Mouse (Mus musculus): ENCODE data around the gene Glp1r. TPM values are rescaled to one million over a fixed set of nuclear protein-coding genes. Genes with fewer than 3 reads are reported as not detected.
A peak's percentile ranks its signal among the peaks of the same experiment; 100 is the strongest.

Glp1r gene
- total and polyA plus RNA-seq, 2 experiments from 2014 or later = 0.34 to 1.7 TPM

- H3K4me2 ChIP-seq (ENCODE audit: low read depth) = no peak overlapping the region
- no peaks in the 10 kb centered on the region for H3K36me3 ChIP-seq (ENCODE audit: insufficient read depth)
- TF ChIP-seq CTCF (IDR thresholded peaks at IDR 0.05; ENCODE audit: low read depth) = no peak
- no peak overlapping the region for H3K9ac ChIP-seq
- DNase-seq (no peak), ATAC-seq (no peak)
- H3K27me3 ChIP-seq (ENCODE audit: insufficient read depth, low read length) = no peaks in the 10 kb centered on the region
- no peak overlapping the region for H3K4me3 ChIP-seq (ENCODE audit: low read depth, low read length)
- 91% methylated on average over 8 of the region's 8 CpGs for WGBS
- H3K27ac ChIP-seq (ENCODE audit: low read depth, low read length) = no peak overlapping the region
- H3K4me1 ChIP-seq (ENCODE audit: insufficient read depth) = no peaks in the 10 kb centered on the region
- no peaks in the 10 kb centered on the region for H3K9me3 ChIP-seq (ENCODE audit: low read length)
Measured at GRCm38 (mm10) chr17:30883534-30883933, 18.1 kb upstream of the Glp1r start.

GRCm38 (mm10) chr17:30892086-30892485 lies 9.5 kb upstream of the Glp1r start:
- Histone ChIP-seq H3K27me3 (ENCODE audit: insufficient read depth, low read length) (no peaks in the 10 kb centered on the region), H3K27ac (ENCODE audit: low read depth, low read length) (no peak overlapping the region)
- WGBS = 13% methylated on average over 1 of the region's 1 CpGs

GRCm38 (mm10) chr17:30892730-30893129 lies 8.9 kb upstream of the Glp1r start:
- H3K27ac ChIP-seq (ENCODE audit: low read depth, low read length) = no peak overlapping the region
- no peaks in the 10 kb centered on the region for H3K27me3 ChIP-seq (ENCODE audit: insufficient read depth, low read length)
- H3K4me3 ChIP-seq (ENCODE audit: low read depth, low read length) = no peak overlapping the region
- H3K9ac ChIP-seq = no peak overlapping the region
- 52% methylated on average over 2 of the region's 2 CpGs for WGBS
- H3K9me3 ChIP-seq (ENCODE audit: low read length) = no peaks in the 10 kb centered on the region
- ATAC-seq (no peak), DNase-seq (no peak)
- TF ChIP-seq CTCF (IDR thresholded peaks at IDR 0.05; ENCODE audit: low read depth) = peak; percentile 48
- no peaks in the 10 kb centered on the region for H3K36me3 ChIP-seq (ENCODE audit: insufficient read depth)
- H3K4me2 ChIP-seq (ENCODE audit: low read depth) = no peak overlapping the region
- no peaks in the 10 kb centered on the region for H3K4me1 ChIP-seq (ENCODE audit: insufficient read depth)

More at GRCm38 (mm10) chr17:30892086-30892485, 9.5 kb upstream of the Glp1r start:
- DNase-seq (no peak), ATAC-seq (no peak)
- Histone ChIP-seq H3K4me1 (ENCODE audit: insufficient read depth) (no peaks in the 10 kb centered on the region), H3K9ac (no peak overlapping the region), H3K36me3 (ENCODE audit: insufficient read depth) (no peaks in the 10 kb centered on the region), H3K9me3 (ENCODE audit: low read length) (no peaks in the 10 kb centered on the region), H3K4me3 (ENCODE audit: low read depth, low read length) (no peak overlapping the region), H3K4me2 (ENCODE audit: low read depth) (no peak overlapping the region)
- no peak for TF ChIP-seq CTCF (IDR thresholded peaks at IDR 0.05; ENCODE audit: low read depth)

GRCm38 (mm10) chr17:30897075-30897474 lies 4.5 kb upstream of the Glp1r start:
- no peak for TF ChIP-seq CTCF (IDR thresholded peaks at IDR 0.05; ENCODE audit: low read depth)
- Histone ChIP-seq H3K9ac (no peak overlapping the region), H3K36me3 (ENCODE audit: insufficient read depth) (no peaks in the 10 kb centered on the region), H3K4me2 (ENCODE audit: low read depth) (no peak overlapping the region), H3K27ac (ENCODE audit: low read depth, low read length) (no peak overlapping the region), H3K4me3 (ENCODE audit: low read depth, low read length) (no peak overlapping the region), H3K4me1 (ENCODE audit: insufficient read depth) (0 out of 2 replicates have a peak, but pooled peaks cover 5% of the 10 kb centered on the region), H3K27me3 (ENCODE audit: insufficient read depth, low read length) (peaks cover 12% of the 10 kb centered on the region), H3K9me3 (ENCODE audit: low read length) (no peaks in the 10 kb centered on the region)
- 10% methylated on average over 2 of the region's 2 CpGs for WGBS
- no peak for DNase-seq
- ATAC-seq = no peak

DNA sequence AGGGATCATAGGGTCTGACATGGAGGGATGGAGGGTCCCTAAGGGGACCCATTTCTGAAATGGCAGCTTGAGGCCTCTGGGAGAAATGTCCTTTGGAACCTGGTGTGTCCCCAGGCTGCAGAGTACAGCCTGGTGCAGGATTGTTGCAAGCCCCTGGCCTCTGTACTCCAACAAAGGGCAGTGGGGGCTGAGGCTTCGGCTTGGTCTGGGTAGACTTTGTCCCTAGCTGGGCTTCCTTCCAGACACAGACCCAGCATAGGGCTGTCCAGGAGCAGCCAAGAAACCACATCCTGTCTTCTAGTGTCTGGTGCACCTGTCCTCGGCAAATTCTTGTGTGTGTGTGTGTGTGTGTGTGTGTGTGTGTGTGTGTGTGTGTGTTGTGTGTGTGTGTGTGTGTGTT lies 2.5 kb downstream of the Glp1r start:
- 0 out of 2 replicates have a peak, but pooled peaks cover 5% of the 10 kb centered on the region for H3K4me1 ChIP-seq (ENCODE audit: insufficient read depth)
- no peak for DNase-seq
- peaks cover 12% of the 10 kb centered on the region for H3K27me3 ChIP-seq (ENCODE audit: insufficient read depth, low read length)
- ATAC-seq = no peak
- H3K27ac ChIP-seq (ENCODE audit: low read depth, low read length) = no peak overlapping the region
- H3K36me3 ChIP-seq (ENCODE audit: insufficient read depth) = no peaks in the 10 kb centered on the region
- no peak overlapping the region for H3K9ac ChIP-seq
- no peak overlapping the region for H3K4me3 ChIP-seq (ENCODE audit: low read depth, low read length)
- WGBS = 75% methylated on average over 2 of the region's 2 CpGs
- no peak overlapping the region for H3K4me2 ChIP-seq (ENCODE audit: low read depth)
- TF ChIP-seq CTCF (IDR thresholded peaks at IDR 0.05; ENCODE audit: low read depth) = no peak
- no peaks in the 10 kb centered on the region for H3K9me3 ChIP-seq (ENCODE audit: low read length)

- no peak overlapping the region for H3K9ac ChIP-seq
- no peak overlapping the region for H3K27ac ChIP-seq (ENCODE audit: low read depth, low read length)
- no peaks in the 10 kb centered on the region for H3K9me3 ChIP-seq (ENCODE audit: low read length)
- no peak for DNase-seq
- H3K4me1 ChIP-seq (ENCODE audit: insufficient read depth) = no peaks in the 10 kb centered on the region
- ATAC-seq = no peak
- WGBS = 77% methylated on average over 4 of the region's 4 CpGs
- no peaks in the 10 kb centered on the region for H3K36me3 ChIP-seq (ENCODE audit: insufficient read depth)
- no peaks in the 10 kb centered on the region for H3K27me3 ChIP-seq (ENCODE audit: insufficient read depth, low read length)
- no peak overlapping the region for H3K4me2 ChIP-seq (ENCODE audit: low read depth)
- no peak for TF ChIP-seq CTCF (IDR thresholded peaks at IDR 0.05; ENCODE audit: low read depth)
- H3K4me3 ChIP-seq (ENCODE audit: low read depth, low read length) = no peak overlapping the region
Measured at GRCm38 (mm10) chr17:30907577-30907976, 6.0 kb downstream of the Glp1r start.

DNA sequence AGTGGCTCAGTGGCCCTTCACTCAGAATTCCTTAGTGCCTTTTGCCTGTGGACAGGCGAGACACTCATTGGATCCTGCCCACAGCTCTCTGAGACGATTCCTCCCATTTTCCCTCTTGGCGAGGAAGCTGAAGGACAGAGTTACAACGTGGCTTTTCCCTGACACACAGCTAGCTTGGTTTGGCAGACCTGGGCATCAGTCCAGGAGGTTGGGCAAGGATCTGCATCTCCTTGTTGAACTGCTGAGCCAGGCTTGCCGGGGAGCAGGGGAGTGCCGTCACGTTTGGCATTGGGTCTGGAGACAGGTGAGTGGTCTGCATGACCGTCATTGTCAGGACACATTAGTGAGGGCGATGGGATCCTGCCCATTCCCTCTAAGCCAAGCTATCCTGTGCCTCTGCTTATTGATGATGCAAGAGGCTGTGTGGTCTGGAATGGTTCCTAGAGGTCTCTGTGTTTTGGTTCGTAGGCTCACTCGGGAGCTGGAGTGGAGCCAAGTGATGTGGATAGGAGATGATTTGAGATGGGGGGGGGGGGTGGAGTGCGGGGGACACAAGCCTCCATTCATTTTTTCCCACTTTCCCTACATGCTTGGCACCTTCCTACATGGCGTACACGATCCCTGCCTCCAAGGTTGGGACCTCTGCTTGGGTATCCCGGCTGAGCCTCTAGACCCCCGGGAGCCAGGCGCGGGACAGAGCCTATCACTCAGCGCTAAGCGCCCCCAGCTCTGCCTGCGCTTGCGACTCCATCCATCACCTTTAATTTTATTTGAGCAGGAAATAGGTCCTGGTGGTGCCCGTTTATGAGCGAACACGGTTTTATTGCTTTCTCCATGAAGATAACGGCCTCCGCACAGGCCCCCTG lies 9.5 kb downstream of the Glp1r start:
- H3K9me3 ChIP-seq (ENCODE audit: low read length) = no peaks in the 10 kb centered on the region
- H3K4me1 ChIP-seq (ENCODE audit: insufficient read depth) = no peaks in the 10 kb centered on the region
- WGBS = 65% methylated on average over 27 of the region's 27 CpGs
- peak; percentile 23 for DNase-seq
- no peak overlapping the region for H3K27ac ChIP-seq (ENCODE audit: low read depth, low read length)
- H3K27me3 ChIP-seq (ENCODE audit: insufficient read depth, low read length) = no peaks in the 10 kb centered on the region
- H3K4me2 ChIP-seq (ENCODE audit: low read depth) = no peak overlapping the region
- no peak overlapping the region for H3K9ac ChIP-seq
- ATAC-seq = no peak
- no peaks in the 10 kb centered on the region for H3K36me3 ChIP-seq (ENCODE audit: insufficient read depth)
- no peak overlapping the region for H3K4me3 ChIP-seq (ENCODE audit: low read depth, low read length)
- TF ChIP-seq CTCF (IDR thresholded peaks at IDR 0.05; ENCODE audit: low read depth) = no peak
